Mouse (Mus musculus): ENCODE measurements at regions not wholly inside any gene's neighbourhood (a gene's known extent, or its start where the extent isn't known, plus 50 kb on each side); places are given as distances from the start of the nearest gene placed in this dataset.
"Not testable (repeated sequence)": the region's sequence is repeated elsewhere in the genome, so short reads cannot be mapped to it uniquely, and the experiment has no call there.

DNA sequence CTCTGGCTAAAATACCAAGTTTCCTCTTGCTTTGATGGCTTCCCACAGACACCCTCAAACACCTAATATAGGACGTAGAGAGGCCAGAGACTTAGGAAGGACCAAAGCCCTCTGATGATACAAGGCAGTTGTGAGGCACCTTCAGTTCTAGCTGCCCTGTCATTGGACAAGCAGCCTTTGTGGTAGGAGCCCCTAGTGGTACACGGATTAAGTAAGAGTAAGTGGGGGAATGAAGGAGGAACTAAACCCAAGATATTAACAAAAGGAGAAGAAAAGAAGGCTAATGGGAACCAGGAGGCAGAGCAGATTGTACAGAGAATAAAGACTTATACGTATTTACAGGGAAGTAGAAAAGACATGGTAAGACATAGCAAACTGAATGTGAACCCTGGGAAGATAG is 352.3 kb upstream of the Tmco5 start:
- not testable (repeated sequence) for DNase-seq

DNA sequence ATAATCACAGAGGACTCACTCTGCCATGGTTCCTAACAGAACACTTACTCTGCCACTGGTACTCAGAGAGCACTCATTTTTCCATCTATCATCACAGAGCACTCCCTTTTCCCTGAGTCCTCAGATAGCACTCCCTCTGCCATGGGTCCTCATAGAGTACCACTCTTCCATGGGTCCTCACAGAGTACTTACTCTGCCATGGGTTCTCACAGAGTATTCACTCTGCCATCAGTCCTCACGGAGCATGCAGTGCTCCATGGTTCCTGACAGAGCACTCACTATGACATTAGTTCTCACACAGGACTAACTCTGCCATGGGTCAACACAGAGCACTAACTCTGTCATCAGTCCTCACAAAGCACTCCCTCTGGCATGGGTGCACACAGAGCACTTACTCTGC is 342.0 kb upstream of the Tmco5 start:
- DNase-seq = no peak

DNA sequence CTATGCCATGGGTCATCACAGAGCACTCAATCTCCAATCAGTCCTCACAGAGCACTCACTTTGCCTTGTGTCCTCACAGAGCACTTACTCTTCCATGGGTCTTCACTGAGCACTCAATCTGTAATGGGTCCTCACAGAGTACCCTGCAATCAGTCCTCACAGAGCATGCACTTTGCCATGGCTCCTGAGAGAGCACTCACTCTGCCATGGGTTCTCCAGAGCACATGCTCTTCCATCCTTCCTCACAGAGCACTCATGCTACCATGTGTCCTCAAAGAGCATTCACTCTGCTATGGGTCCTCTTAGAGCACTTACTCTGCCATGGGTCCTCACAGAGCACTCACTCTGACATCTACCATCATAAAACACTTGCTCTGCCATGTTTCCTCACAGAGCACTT is 319.1 kb upstream of the Tmco5 start:
- no peak for DNase-seq

DNA sequence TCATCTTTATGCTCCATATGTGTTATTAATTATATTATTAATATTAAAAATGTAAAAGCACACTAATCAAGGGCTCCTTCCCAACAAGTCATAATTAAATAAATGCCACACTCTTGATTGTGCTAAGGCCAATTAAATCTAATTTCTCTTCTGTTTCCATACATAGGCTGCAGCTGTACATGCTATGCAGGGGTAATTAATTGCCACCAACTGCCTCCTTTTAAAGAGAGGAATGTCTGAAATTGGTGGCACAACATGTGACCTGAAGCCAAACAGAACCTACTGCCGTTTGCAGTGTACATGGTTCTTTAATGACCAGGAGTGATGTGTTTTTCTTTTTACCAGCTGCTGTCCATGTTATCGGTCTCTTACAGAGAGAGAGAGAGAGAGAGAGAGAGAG is 294.5 kb upstream of the Tmco5 start:
- DNase-seq = no peak

DNA sequence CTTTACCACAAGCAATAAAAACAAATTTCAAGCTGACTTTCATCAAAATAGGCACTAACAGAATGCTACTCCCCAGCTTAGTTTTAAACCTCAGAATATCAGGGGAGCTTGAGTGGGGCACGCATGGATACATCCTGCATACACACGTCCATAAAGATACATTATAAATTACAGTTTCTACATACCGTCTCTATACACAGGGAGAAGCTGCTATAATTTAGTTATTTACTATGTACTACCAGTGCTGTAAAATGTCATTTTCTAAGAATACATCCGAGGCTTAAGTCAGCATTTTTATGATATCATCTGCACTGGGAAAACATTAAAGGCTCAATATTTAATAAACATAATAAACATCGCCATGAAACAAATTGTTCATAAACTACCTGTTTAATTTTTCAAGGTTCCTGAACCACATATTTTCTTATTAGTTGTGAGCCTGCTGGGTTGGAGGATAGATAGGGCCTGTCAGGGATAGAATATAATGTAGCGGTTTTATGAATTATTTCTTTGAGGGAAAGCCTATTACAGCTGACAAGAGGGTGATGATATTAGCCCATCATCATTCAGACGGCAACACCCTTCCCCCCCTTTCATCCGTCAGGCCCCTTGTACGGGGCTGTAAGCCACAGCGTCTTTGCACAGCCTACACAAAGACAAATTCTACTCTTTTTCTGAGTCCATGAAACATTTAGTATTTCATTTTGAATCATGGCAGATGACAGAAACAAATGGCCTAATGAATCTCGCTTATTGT is 292.1 kb upstream of the Tmco5 start:
- no peak for DNase-seq

DNA sequence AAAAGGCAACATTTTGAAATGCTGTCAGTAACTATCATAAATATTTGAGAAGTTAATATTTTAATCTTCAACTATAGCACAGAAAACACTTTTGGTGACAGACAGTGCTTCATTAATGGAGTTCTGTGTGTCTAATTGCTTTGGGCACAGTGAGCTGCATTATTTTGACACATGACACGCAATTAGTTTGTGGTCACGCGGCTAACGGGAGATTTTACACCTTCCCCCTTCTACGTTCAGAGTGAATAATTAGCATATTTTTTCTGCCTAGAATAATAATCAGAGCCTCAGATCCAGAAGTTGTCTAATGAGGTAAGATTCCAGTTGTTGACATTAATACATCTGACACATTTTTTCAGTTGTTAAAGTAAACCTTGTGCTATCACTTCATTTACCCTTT is 272.6 kb upstream of the Tmco5 start:
- no peak for DNase-seq

DNA sequence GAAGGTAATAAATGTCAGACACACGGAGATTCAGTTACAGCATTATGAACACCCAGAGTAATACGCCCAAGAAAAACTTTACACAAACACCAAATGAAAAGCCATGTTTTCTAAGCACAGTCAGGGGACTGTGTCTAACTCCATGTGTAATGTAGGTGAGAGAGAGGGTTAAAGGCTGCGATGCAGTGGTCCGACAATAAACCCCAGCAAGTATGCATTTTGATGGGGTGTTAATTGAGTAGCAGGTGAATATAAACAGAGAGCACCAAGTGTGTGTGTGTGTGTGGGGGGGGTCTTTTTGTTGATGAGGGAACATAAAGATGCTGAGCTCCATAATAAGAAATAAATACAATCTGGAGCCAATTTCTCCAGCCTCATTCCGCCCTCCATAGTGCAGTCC is 238.6 kb upstream of the Tmco5 start:
- no peak for DNase-seq

DNA sequence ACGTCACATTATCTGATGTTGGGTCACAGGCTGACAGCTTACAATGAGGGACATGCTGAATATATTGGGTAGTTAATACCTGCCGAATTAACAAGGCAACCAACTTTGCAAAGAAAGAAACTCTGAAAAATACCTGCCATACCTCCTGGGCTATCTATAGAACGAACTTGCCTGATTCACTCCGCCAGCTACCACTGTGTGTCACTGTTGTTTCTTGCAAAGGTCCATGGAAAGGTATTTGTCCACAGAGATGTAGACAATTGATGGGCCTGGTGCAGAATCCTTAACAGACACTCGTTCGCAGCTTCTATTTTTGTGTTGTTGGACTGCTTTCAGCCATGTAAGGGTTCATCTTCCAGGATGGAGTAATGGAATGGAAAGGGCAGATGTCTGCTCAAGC is 226.4 kb upstream of the Tmco5 start:
- DNase-seq = no peak

DNA sequence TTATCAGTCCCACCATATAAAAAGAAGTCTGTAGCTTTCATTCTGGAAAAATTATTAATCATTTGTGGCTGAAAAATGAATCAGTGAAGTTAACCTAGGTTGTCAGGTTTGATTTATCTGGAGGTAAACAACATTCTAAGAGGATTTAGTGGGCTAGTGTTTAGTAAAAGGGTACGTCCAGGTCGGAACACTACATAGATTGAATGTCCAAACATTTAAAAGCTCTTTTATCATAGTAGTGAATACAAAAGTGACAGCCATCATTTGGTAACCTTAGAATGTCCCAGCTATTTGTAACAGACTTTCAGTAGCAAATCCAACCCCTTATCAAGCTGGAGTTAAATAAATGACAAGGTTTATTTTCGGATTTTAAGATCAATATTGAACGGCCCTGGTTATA is 192.7 kb upstream of the Tmco5 start:
- DNase-seq = no peak

DNA sequence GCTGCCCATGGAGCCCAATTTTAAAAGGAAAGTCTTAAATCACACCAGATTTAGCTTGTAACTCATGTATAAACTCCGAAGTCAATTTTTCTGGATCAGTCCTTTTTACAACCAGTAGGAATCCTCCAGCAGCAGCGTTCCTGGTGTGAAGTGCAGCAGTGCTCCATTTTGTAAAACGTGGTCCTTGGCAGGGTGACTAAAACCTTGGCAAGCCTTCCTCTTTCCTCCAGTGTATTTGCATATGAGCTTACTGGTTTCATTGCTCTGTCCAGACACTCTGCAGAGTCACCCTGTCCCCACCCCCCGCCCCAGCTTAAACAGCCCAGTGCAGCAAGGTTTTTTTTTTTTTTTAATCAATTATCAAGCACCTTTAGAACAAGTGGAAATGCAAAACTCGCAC is 180.9 kb upstream of the Tmco5 start:
- DNase-seq = no peak

DNA sequence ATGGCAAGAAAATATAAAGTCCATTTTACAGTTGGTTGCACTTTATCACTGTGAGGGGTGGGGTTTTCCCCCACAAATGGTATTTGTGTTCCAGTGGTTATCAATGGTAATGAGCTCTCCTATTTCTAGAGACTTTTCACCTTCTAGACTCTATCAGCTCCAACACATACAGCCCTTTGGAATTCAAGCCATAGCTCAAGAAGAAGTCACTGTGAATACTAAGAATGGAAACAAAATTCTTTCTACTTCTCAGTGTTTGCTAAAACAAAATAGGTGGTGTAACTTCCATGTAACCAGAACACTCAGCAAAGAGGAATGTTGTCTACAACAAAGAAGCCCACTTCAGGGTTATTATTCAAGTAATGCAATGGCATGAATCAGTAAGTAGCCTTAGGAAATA is 173.8 kb upstream of the Tmco5 start:
- DNase-seq = no peak

DNA sequence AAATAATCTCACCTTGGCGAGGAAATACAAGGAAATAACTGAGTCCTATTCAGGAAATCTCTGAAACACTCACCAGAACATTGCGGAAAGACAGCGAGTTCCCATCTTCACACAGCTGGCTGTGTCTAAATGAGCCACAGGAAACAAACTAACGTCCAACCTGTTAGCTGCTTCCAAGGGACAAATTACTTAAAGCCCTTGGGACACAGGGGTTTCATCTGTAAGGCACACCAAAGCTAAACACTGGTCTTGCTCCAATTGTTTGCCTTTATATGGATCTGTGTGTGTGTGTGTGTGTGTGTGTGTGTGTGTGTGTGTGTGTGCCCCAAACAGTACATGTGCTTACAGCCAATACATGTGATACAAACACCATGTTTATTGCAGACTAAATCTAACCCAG is 168.9 kb upstream of the Tmco5 start:
- DNase-seq = no peak

DNA sequence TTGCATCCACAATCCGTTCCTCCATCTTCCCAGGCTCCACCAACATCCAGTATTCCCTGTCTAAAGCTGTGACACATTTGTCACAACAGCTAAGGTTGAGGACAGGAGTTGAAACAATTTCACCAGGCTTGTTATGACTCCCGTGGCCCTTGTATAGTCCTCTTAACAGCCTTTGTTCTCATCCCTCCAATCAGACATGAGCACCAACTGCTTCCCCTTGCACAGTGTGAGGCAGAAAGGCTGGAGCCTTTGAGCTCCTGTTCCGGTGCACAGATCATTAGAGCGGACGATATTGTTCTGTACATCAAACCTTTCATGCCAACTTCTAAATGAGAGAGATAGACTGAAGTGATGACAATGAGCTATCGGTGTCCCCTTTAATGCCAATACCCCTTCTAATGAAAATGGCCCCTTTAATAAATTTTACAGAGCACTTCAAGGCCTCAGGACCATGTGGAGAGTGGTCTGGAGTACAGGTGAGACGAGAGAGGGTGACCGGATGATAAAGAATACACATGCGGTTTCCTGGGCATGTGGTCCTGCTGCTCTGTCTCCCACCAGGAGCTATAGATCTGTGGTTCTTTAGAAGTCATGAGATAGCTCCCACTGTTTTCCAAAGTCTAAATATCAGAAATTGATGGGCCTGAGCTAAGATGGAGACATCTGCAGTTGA is 161.8 kb upstream of the Tmco5 start:
- no peak for DNase-seq

DNA sequence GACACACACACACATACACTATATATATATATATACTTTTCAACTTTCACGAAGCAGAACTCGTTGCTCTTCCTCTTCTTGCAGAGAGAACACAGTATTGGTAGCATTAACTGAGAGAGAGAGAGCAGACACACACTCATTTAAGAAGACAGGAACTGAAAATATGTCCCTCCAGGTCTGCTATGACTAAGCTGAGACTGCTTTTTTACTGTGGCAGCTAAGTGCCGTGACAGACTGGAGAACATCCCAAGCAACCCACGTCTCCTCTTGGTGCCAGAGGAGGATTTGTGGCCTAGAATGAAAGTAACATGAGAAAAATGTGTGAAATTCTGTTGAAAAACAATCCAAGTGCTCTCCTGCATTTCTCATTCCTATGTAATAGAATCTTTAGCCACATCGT is 159.9 kb upstream of the Tmco5 start:
- no peak for DNase-seq

DNA sequence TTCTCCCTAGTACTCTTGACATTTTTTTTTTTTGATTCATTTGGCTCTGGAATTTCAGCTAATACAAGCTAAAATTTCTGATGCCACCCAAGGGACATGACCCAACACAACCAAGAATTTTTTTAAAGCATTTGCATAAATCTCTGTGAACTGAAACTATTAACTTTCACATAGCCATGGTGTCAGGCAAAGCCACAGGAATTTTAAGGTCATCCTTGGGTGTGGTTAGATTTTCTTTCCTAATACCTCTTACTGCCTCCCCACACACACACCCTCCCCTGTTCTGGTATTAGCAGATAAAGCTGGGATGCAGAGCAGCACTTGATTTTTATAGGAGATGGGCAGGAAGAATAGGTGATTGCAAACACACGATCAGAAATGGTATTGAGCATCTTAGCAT is 150.9 kb upstream of the Tmco5 start:
- no peak for DNase-seq

DNA sequence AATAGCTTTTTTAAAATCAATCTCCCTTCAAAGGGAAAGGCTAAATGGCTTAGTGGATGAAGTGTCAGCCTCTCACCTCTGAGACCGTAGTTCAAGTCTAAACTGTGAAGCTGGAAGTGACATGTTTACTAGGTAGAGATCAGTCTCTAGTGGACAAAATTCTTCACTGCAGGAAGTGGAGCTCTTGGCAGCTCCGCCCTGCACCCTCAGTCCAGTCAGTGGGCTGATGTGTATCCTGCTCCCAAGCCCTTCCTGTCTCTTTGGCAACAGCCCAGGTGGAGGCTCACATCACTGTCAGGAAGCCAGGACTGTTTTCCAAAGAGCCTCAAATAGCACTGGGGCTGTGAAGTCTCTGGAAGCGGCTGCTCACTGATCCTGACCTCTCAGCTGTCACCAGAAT is 142.8 kb upstream of the Tmco5 start:
- DNase-seq = peak; percentile 45

DNA sequence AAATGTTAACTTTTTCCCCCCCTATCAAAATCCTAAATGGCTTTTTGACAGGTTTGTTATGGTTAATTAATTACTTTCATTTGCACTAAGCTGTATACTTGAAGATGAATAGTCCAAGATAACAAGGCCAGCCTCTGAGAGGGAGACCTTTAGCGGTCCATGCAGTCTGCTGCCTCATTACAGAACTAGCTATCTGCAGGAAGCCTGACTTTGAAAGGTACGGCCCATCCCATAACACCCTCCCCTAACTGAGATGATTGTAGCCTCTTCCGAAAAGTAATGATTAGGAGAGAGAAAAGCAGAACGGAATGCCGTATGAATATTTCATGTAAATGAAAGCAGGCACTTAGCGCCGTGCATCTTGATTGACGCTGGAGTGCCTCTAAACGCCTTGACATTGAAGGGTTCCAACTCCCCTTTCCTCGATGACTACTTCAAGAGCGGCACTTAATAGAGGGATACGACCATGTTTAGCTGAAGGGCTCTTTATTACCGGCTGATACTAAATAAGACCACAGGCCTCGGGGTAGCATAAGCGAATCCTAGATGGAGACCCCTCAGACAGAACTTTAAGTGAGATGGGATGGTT is 109.9 kb upstream of the Tmco5 start:
- DNase-seq = no peak

DNA sequence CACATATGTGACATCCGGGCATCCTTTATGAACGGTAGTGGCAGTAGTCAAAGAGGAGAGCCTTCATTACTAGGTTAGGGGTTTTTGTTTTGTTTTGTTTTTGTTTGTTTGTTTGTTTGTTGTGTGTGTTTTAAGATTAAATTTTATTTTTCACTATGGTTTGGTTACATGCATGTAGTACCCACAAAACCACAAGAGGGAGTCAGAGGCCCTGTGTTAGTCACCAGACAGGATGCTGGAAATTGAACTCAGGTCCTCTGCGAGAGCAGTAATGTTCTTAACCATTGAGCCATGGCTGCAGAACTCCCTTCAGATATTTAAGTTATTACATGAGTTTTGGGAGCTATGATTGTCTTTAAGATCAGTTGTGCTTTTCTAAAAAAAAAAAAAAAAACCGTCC is 109.3 kb upstream of the Tmco5 start:
- DNase-seq = no peak

DNA sequence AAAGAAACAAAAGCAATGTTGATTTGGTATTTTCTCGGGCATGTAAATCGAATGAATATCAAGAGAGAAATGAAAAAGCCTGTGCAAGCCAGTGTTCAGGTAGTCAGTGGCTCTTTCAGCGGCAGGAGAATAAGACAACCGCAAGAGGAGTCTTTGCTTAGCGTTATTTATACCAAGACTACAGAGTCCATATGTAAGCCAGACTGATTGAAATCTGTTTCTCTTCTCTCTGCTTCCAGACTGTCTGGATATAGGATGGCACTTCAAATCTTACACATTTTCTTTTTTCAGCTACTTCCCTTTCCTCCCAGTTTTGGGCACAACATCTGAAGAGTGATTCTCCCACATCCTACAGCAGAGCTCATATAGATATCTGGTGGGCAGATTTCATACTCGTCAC is 105.9 kb upstream of the Tmco5 start:
- DNase-seq = no peak

DNA sequence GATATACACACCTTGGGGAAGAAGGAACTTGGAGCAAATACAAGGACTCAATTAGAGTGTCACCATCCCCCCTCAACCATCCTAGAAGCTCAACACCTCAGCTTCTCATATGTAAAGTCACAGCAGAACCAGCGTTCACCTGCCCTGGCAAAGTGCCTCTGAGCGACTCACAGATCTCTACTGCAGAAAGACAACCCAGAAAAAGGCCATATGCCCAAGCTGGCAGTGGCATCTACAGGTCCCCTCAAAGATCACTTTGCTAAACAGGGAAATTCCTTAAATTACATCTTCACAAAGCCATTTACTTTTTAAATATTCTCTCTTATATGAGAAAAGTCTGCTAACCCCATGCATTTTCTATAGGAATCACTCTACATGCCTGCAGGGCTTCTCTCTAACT is 78.3 kb upstream of the Tmco5 start:
- DNase-seq = no peak

DNA sequence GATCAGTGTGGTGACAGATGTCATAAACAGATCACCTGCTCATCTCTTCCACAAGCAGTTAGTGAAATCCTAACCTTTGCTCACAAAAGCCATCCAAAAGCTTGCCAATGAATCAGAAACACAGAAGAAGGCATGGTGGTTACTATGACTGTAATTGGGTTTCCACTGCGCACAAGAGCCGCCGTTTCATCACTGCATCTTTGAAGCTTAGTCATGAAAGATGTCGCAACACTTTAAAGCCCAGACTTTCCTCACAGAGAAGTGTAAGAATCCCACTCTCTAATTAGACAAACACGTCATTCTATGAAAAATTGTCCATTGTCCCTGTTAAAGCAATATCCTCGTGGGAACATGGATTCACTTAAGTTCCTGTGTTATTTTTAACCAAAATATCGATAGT is 76.9 kb upstream of the Tmco5 start:
- DNase-seq = no peak

DNA sequence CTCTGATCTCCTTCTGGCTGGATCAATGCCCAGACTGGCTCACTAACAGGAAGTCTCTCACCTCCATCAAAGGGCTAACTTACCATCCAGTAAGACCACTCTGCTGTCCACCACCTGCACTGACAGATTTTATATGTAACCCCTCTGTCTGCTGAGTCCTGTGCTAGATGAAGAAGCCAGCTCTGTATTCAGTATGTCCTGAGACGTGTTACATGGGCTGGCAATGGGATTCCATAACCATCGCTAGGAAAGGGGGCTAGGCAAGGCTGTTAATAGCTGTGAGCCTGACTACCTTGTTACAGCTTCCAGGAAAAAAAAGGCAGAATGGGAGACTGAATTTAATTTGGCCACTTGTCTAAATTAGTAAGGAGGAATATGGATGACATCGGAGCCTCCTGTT is 71.3 kb upstream of the Tmco5 start:
- DNase-seq = no peak

DNA sequence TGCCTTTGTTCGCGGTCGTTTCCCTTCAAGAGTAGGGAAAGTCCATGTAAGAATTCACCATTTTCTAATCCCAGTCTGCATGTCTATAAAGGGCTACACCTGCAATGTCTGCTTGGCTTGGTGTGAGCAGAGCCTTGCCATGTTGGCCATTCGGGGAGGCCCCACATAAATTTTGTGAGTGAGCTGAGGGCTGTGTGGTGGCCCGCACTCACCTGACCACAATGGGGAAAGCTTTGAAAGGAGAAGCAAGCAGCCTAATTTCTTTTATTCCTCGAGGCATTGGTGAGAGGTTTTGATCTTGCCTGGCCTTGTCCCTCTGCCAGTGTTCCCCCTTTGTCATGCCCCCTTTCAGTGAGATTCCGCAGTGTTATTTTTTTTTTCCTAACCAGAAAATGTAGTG is 70.9 kb upstream of the Tmco5 start:
- no peak for DNase-seq

DNA sequence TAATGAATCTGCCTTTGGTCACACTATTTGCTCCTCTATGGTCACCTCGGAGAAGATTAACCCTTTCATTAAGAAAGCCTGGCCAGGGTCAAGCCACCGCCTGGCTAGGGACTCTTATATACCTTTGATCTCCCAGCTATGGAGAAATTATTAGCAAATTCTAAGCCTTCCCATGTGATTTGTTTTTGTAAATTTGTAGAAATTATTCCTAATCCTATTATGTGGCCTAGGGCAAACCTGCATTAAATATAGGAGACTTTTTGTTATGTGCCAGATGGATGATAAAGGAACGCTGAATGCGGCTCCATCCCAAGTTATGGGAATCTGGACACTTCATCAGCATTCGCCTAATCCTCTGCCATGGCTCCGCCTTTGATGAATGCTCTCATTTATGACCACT is 70.4 kb upstream of the Tmco5 start:
- no peak for DNase-seq

DNA sequence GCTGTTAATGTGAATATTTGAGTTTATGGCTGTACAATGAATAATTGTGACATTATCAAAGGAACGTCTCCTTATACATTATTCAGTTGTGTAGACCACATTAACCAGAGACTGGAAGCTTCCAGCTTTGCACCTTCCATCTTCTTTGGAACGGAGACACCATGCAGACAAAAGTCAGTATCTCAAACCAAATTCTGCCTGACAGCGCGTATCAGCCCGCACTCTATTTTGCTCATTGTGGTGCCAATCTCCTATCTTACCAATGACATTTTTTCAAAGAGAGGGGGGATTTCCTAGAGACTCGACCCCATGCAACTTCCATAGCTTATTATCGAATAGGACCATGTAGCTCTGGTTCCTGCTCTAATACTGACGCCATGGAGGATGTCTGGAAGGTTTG is 69.9 kb upstream of the Tmco5 start:
- DNase-seq = no peak

Measured in lung, postnatal 14 days (tissue).